Mouse (Mus musculus): ENCODE data around the gene Tmcc3. TPM values are rescaled to one million over a fixed set of nuclear protein-coding genes. Genes with fewer than 3 reads are reported as not detected.

The Tmcc3 gene
- polyA plus RNA-seq, 1 experiment from 2014 or later, result 20.8 TPM

- H3K27me3 ChIP-seq (ENCODE audit: control insufficient read depth, insufficient read depth, low read length), result no peaks in the 10 kb centered on the region
- H3K4me2 ChIP-seq (replicated peaks; ENCODE audit: low read depth), result no peak overlapping the region
- H3K9ac ChIP-seq (ENCODE audit: low read length), result no peak overlapping the region
- no peak overlapping the region for H3K27ac ChIP-seq (replicated peaks)
- TF ChIP-seq CTCF (IDR thresholded peaks at IDR 0.05; ENCODE audit: low read depth) (no peak), EP300 (optimal IDR thresholded peaks at IDR 0.05) (no peak)
- H3K4me1 ChIP-seq (replicated peaks; ENCODE audit: control insufficient read depth, insufficient read depth), result no peaks in the 10 kb centered on the region
- DNase-seq (ENCODE audit: low spot score), result no peak
- no peaks in the 10 kb centered on the region for H3K9me3 ChIP-seq (ENCODE audit: control insufficient read depth, low read length)
- no peak overlapping the region for H3K4me3 ChIP-seq (ENCODE audit: low read depth, low read length)
- 79% methylated on average over 4 of the region's 4 CpGs for WGBS
- H3K36me3 ChIP-seq (ENCODE audit: control insufficient read depth, insufficient read depth, low read length), result no peaks in the 10 kb centered on the region
- no peak for ATAC-seq (ENCODE audit: low FRiP score, low TSS enrichment)
Observed at GRCm38 (mm10) chr10:94540241-94540640, 228.5 kb downstream of the Tmcc3 start.

- H3K27ac ChIP-seq (replicated peaks), result no peak overlapping the region
- ATAC-seq (ENCODE audit: low FRiP score, low TSS enrichment) (no peak), DNase-seq (ENCODE audit: low spot score) (no peak)
- no peak for TF ChIP-seq EP300 (optimal IDR thresholded peaks at IDR 0.05)
- no peak for TF ChIP-seq CTCF (IDR thresholded peaks at IDR 0.05; ENCODE audit: low read depth)
- 76% methylated on average over 8 of the region's 8 CpGs for WGBS
- H3K9me3 ChIP-seq (ENCODE audit: control insufficient read depth, low read length), result no peaks in the 10 kb centered on the region
- no peaks in the 10 kb centered on the region for H3K27me3 ChIP-seq (ENCODE audit: control insufficient read depth, insufficient read depth, low read length)
- no peak overlapping the region for H3K9ac ChIP-seq (ENCODE audit: low read length)
- H3K4me3 ChIP-seq (ENCODE audit: low read depth, low read length), result no peak overlapping the region
- no peaks in the 10 kb centered on the region for H3K4me1 ChIP-seq (replicated peaks; ENCODE audit: control insufficient read depth, insufficient read depth)
- no peak overlapping the region for H3K4me2 ChIP-seq (replicated peaks; ENCODE audit: low read depth)
- H3K36me3 ChIP-seq (ENCODE audit: control insufficient read depth, insufficient read depth, low read length), result no peaks in the 10 kb centered on the region
Observed at GRCm38 (mm10) chr10:94543956-94544355, 232.2 kb downstream of the Tmcc3 start.

GRCm38 (mm10) chr10:94544803-94545202 is 233.1 kb downstream of the Tmcc3 start:
- Histone ChIP-seq H3K9me3 (ENCODE audit: control insufficient read depth, low read length) (no peaks in the 10 kb centered on the region), H3K27me3 (ENCODE audit: control insufficient read depth, insufficient read depth, low read length) (no peaks in the 10 kb centered on the region), H3K36me3 (ENCODE audit: control insufficient read depth, insufficient read depth, low read length) (no peaks in the 10 kb centered on the region), H3K4me2 (replicated peaks; ENCODE audit: low read depth) (peak overlapping the region; percentile 65), H3K27ac (replicated peaks) (peak overlapping the region; percentile 93), H3K4me3 (ENCODE audit: low read depth, low read length) (peak overlapping the region; percentile 38; the same call in 1 of the 2 replicates), H3K9ac (ENCODE audit: low read length) (no peak overlapping the region; the same call in 1 of the 2 replicates), H3K4me1 (replicated peaks; ENCODE audit: control insufficient read depth, insufficient read depth) (no peaks in the 10 kb centered on the region)
- DNase-seq (ENCODE audit: low spot score) (no peak), ATAC-seq (ENCODE audit: low FRiP score, low TSS enrichment) (no peak)
- no peak for TF ChIP-seq CTCF (IDR thresholded peaks at IDR 0.05; ENCODE audit: low read depth)
- TF ChIP-seq EP300 (optimal IDR thresholded peaks at IDR 0.05), result no peak
- WGBS, result 29% methylated on average over 8 of the region's 8 CpGs

GRCm38 (mm10) chr10:94545259-94546019 is 233.7 kb downstream of the Tmcc3 start:
- DNase-seq (ENCODE audit: low spot score), result peak; percentile 72
- TF ChIP-seq CTCF (IDR thresholded peaks at IDR 0.05; ENCODE audit: low read depth), result peak; percentile 23; the same call in 1 of the 2 replicates
- no peak for TF ChIP-seq EP300 (optimal IDR thresholded peaks at IDR 0.05)
- Histone ChIP-seq H3K4me3 (ENCODE audit: low read depth, low read length) (peak overlapping the region; percentile 38), H3K9ac (ENCODE audit: low read length) (peak overlapping the region; percentile 59), H3K27me3 (ENCODE audit: control insufficient read depth, insufficient read depth, low read length) (no peaks in the 10 kb centered on the region), H3K36me3 (ENCODE audit: control insufficient read depth, insufficient read depth, low read length) (no peaks in the 10 kb centered on the region), H3K27ac (replicated peaks) (peak overlapping the region; percentile 93), H3K4me2 (replicated peaks; ENCODE audit: low read depth) (peak overlapping the region; percentile 65), H3K4me1 (replicated peaks; ENCODE audit: control insufficient read depth, insufficient read depth) (peaks cover under 1% of the 10 kb centered on the region), H3K9me3 (ENCODE audit: control insufficient read depth, low read length) (no peaks in the 10 kb centered on the region)
- peak; percentile 90 for ATAC-seq (ENCODE audit: low FRiP score, low TSS enrichment)
- WGBS, result 8% methylated on average over 21 of the region's 21 CpGs

GRCm38 (mm10) chr10:94546617-94547016 is 234.9 kb downstream of the Tmcc3 start:
- DNase-seq (ENCODE audit: low spot score) (peak; percentile 56), ATAC-seq (ENCODE audit: low FRiP score, low TSS enrichment) (peak; percentile 68)
- WGBS, result 62% methylated on average over 6 of the region's 6 CpGs

More at GRCm38 (mm10) chr10:94546617-94547016, 234.9 kb downstream of the Tmcc3 start:
- Histone ChIP-seq H3K4me2 (replicated peaks; ENCODE audit: low read depth) (no peak overlapping the region), H3K9me3 (ENCODE audit: control insufficient read depth, low read length) (no peaks in the 10 kb centered on the region), H3K4me3 (ENCODE audit: low read depth, low read length) (no peak overlapping the region), H3K4me1 (replicated peaks; ENCODE audit: control insufficient read depth, insufficient read depth) (peaks cover 7% of the 10 kb centered on the region), H3K27me3 (ENCODE audit: control insufficient read depth, insufficient read depth, low read length) (no peaks in the 10 kb centered on the region), H3K9ac (ENCODE audit: low read length) (no peak overlapping the region), H3K36me3 (ENCODE audit: control insufficient read depth, insufficient read depth, low read length) (no peaks in the 10 kb centered on the region), H3K27ac (replicated peaks) (peak overlapping the region; percentile 93)
- TF ChIP-seq EP300 (optimal IDR thresholded peaks at IDR 0.05), result no peak
- no peak for TF ChIP-seq CTCF (IDR thresholded peaks at IDR 0.05; ENCODE audit: low read depth)

Data from stomach, postnatal 0 days (tissue).